Mouse (Mus musculus) liver, postnatal 0 days (tissue): Measurements from ENCODE around the gene Ptprd. TPM values are rescaled to one million over a fixed set of nuclear protein-coding genes. Genes with fewer than 3 reads are reported as not detected.

Source experiments
- ATAC-seq: fragments of 200-750 bp; cut with Nextera tagmentation; 2 replicates; pipeline ENCODE4 v1.8.0; 2017; ENCODE audit warnings: mild to moderate bottlenecking, moderate library complexity
- DNase-seq: peaks from one replicate; pipeline ENCODE4 v3.0.0-alpha.2; 2016
- H3K27ac ChIP-seq: fragments of 300-500 bp; sonication (generic); 2 replicates; pipeline ENCODE4 v1.5.1; 2014; ENCODE audit warnings: antibody characterized with exemption, moderate library complexity, mild to moderate bottlenecking, low read depth
- H3K27me3 ChIP-seq: fragments of 300-500 bp; sonication (generic); 2 replicates; pipeline ENCODE4 v1.6.1; 2014; ENCODE audit warnings: low read length, control low read depth, mixed read lengths; ENCODE audit not compliant: insufficient read depth
- H3K36me3 ChIP-seq: fragments of 300-500 bp; sonication (generic); replicated peaks from 2 replicates; pipeline ENCODE4 v1.6.1; 2014; ENCODE audit warnings: mild to moderate bottlenecking, control low read depth, low read length, moderate library complexity, mixed read lengths; ENCODE audit not compliant: insufficient read depth
- H3K4me1 ChIP-seq: fragments of 300-500 bp; sonication (generic); 2 replicates; pipeline ENCODE4 v1.6.1; 2014; ENCODE audit warnings: antibody characterized with exemption, mild to moderate bottlenecking, control low read depth; ENCODE audit not compliant: insufficient read depth
- H3K4me2 ChIP-seq: fragments of 300-500 bp; sonication (generic); 2 replicates; pipeline ENCODE4 v1.6.1; 2014; ENCODE audit warnings: low read depth, mild to moderate bottlenecking, low read length, moderate library complexity, mixed read lengths
- H3K4me3 ChIP-seq: fragments of 300-500 bp; sonication (generic); 2 replicates; pipeline ENCODE4 v1.5.1; 2014; ENCODE audit warnings: low read depth, low read length
- H3K9ac ChIP-seq: fragments of 300-500 bp; sonication (generic); replicated peaks from 2 replicates; pipeline ENCODE4 v1.6.1; 2014; ENCODE audit warnings: mild to moderate bottlenecking, moderate library complexity
- H3K9me3 ChIP-seq: fragments of 300-500 bp; sonication (generic); 2 replicates; pipeline ENCODE4 v1.6.1; 2016; ENCODE audit warnings: mild to moderate bottlenecking, control low read depth, low read length, mixed read lengths
- CTCF ChIP-seq: sonication (generic); IDR thresholded peaks from 2 replicates; pipeline ENCODE4 v1.5.1; 2016; ENCODE audit warnings: antibody characterized with exemption, low read depth
- EP300 ChIP-seq: IDR thresholded peaks from 2 replicates; pipeline ENCODE4 v1.6.1; 2016; ENCODE audit warnings: antibody characterized with exemption, low read depth, mild to moderate bottlenecking
- WGBS: fragments of 180-500 bp; shearing (Covaris S2); extraction: QIAGEN DNeasy Blood & Tissue Kit; methylation state at CpG from one replicate; pipeline ENCODE4 v1.1.7; 2014; ENCODE audit not compliant: insufficient replicate concordance; 5-methylcytosine and 5-hydroxymethylcytosine counted together
- polyA plus RNA-seq: library from polyadenylated mRNA; unstranded; fragments of >200 nt; fragmentation: Nextera tagmentation; extraction: Ambion mirVana; gene quantifications from 2 replicates; pipeline ENCODE4 v1.2.1, GENCODE M21; 2015

Ptprd gene
- polyA plus RNA-seq, 1 experiment from 2014 or later: 9.3 TPM

GRCm38 (mm10) chr4:76262727-76263126, 1949.0 kb downstream of the Ptprd start:
- no peaks in the 10 kb centered on the region for H3K9me3 ChIP-seq
- WGBS: 72% methylated on average over 4 of the region's 4 CpGs
- no peaks in the 10 kb centered on the region for H3K27me3 ChIP-seq
- H3K27ac ChIP-seq: no peak overlapping the region
- TF ChIP-seq EP300: no peak
- TF ChIP-seq CTCF: no peak
- H3K36me3 ChIP-seq: no peaks in the 10 kb centered on the region
- no peak for ATAC-seq
- no peak overlapping the region for H3K4me3 ChIP-seq
- no peaks in the 10 kb centered on the region for H3K4me1 ChIP-seq
- no peak overlapping the region for H3K9ac ChIP-seq
- H3K4me2 ChIP-seq: no peak overlapping the region
- no peak for DNase-seq

- DNase-seq: no peak
- no peak overlapping the region for H3K4me3 ChIP-seq
- WGBS: 82% methylated on average over 1 of the region's 1 CpGs
Observed at GRCm38 (mm10) chr4:76260686-76261085, 1951.1 kb downstream of the Ptprd start.

GRCm38 (mm10) chr4:76260286-76260685, 1951.5 kb downstream of the Ptprd start:
- WGBS: 54% methylated on average over 3 of the region's 3 CpGs

More at GRCm38 (mm10) chr4:76260686-76261085, 1951.1 kb downstream of the Ptprd start:
- Histone ChIP-seq H3K36me3 (no peaks in the 10 kb centered on the region), H3K4me2 (no peak overlapping the region), H3K27ac (no peak overlapping the region), H3K27me3 (no peaks in the 10 kb centered on the region), H3K4me1 (no peaks in the 10 kb centered on the region), H3K9ac (no peak overlapping the region), H3K9me3 (no peaks in the 10 kb centered on the region)
- no peak for ATAC-seq
- no peak for TF ChIP-seq CTCF
- TF ChIP-seq EP300: no peak

GRCm38 (mm10) chr4:76259636-76260035, 1952.1 kb downstream of the Ptprd start:
- no peak for ATAC-seq
- 80% methylated on average over 2 of the region's 2 CpGs for WGBS
- no peak for DNase-seq

More at GRCm38 (mm10) chr4:76260286-76260685, 1951.5 kb downstream of the Ptprd start:
- Histone ChIP-seq H3K36me3 (no peaks in the 10 kb centered on the region), H3K9me3 (no peaks in the 10 kb centered on the region), H3K27ac (no peak overlapping the region), H3K4me1 (no peaks in the 10 kb centered on the region), H3K4me2 (no peak overlapping the region), H3K27me3 (no peaks in the 10 kb centered on the region), H3K9ac (no peak overlapping the region), H3K4me3 (no peak overlapping the region)
- no peak for DNase-seq
- TF ChIP-seq EP300 (no peak), CTCF (no peak)
- ATAC-seq: no peak

GRCm38 (mm10) chr4:76244371-76244770, 1967.4 kb downstream of the Ptprd start:
- WGBS: 75% methylated on average over 6 of the region's 6 CpGs

More at GRCm38 (mm10) chr4:76259636-76260035, 1952.1 kb downstream of the Ptprd start:
- H3K27ac ChIP-seq: no peak overlapping the region
- no peak overlapping the region for H3K4me2 ChIP-seq
- no peak overlapping the region for H3K4me3 ChIP-seq
- no peaks in the 10 kb centered on the region for H3K36me3 ChIP-seq
- H3K9ac ChIP-seq: no peak overlapping the region
- H3K27me3 ChIP-seq: no peaks in the 10 kb centered on the region
- TF ChIP-seq CTCF (no peak), EP300 (no peak)
- no peaks in the 10 kb centered on the region for H3K9me3 ChIP-seq
- no peaks in the 10 kb centered on the region for H3K4me1 ChIP-seq

GRCm38 (mm10) chr4:76241542-76241941, 1970.2 kb downstream of the Ptprd start:
- H3K4me2 ChIP-seq: no peak overlapping the region
- ATAC-seq: no peak
- no peaks in the 10 kb centered on the region for H3K27me3 ChIP-seq
- H3K4me3 ChIP-seq: no peak overlapping the region
- no peaks in the 10 kb centered on the region for H3K4me1 ChIP-seq
- no peak overlapping the region for H3K9ac ChIP-seq
- H3K27ac ChIP-seq: no peak overlapping the region
- DNase-seq: no peak
- TF ChIP-seq CTCF (no peak), EP300 (no peak)
- H3K9me3 ChIP-seq: no peaks in the 10 kb centered on the region
- no peaks in the 10 kb centered on the region for H3K36me3 ChIP-seq

More at GRCm38 (mm10) chr4:76244371-76244770, 1967.4 kb downstream of the Ptprd start:
- Histone ChIP-seq H3K9ac (no peak overlapping the region), H3K27ac (no peak overlapping the region), H3K9me3 (no peaks in the 10 kb centered on the region), H3K4me3 (no peak overlapping the region), H3K27me3 (no peaks in the 10 kb centered on the region), H3K4me1 (no peaks in the 10 kb centered on the region), H3K36me3 (no peaks in the 10 kb centered on the region), H3K4me2 (no peak overlapping the region)
- ATAC-seq (no peak), DNase-seq (no peak)
- TF ChIP-seq EP300 (no peak), CTCF (no peak)

GRCm38 (mm10) chr4:76241140-76241539, 1970.6 kb downstream of the Ptprd start:
- no peaks in the 10 kb centered on the region for H3K4me1 ChIP-seq
- no peak overlapping the region for H3K27ac ChIP-seq
- ATAC-seq (no peak), DNase-seq (no peak)
- no peaks in the 10 kb centered on the region for H3K9me3 ChIP-seq
- no peak overlapping the region for H3K9ac ChIP-seq
- no peak overlapping the region for H3K4me2 ChIP-seq
- TF ChIP-seq EP300 (no peak), CTCF (no peak)
- no peaks in the 10 kb centered on the region for H3K27me3 ChIP-seq
- 50% methylated on average over 3 of the region's 3 CpGs for WGBS
- H3K36me3 ChIP-seq: no peaks in the 10 kb centered on the region
- no peak overlapping the region for H3K4me3 ChIP-seq
